Mouse (Mus musculus) liver, embryonic 11.5 days (tissue): ENCODE results near the gene Rsbn1. TPM values are rescaled to one million over a fixed set of nuclear protein-coding genes. Genes with fewer than 3 reads are reported as not detected.

Experiments used
- ATAC-seq: fragments of 200-750 bp; cut with Nextera tagmentation; replicated peaks from 2 replicates; pipeline ENCODE4 v1.8.0; 2017; ENCODE audit warnings: moderate number of reproducible peaks, mild to moderate bottlenecking, moderate TSS enrichment, moderate library complexity; ENCODE audit not compliant: low FRiP score
- DNase-seq: peaks from one replicate; pipeline ENCODE4 v3.0.0-alpha.2; 2017; ENCODE audit warnings: low spot score
- H3K27ac ChIP-seq: fragments of 300-500 bp; sonication (generic); 2 replicates; pipeline ENCODE4 v1.5.1; 2014; ENCODE audit warnings: mild to moderate bottlenecking, low read depth, low read length, control low read depth
- H3K27me3 ChIP-seq: fragments of 300-500 bp; sonication (generic); replicated peaks from 2 replicates; pipeline ENCODE4 v1.6.1; 2014; ENCODE audit warnings: low read length, mixed read lengths; ENCODE audit not compliant: control insufficient read depth, insufficient read depth
- H3K36me3 ChIP-seq: fragments of 300-500 bp; sonication (generic); 2 replicates; pipeline ENCODE4 v1.6.1; 2014; ENCODE audit warnings: mild to moderate bottlenecking, low read length, moderate library complexity, mixed read lengths; ENCODE audit not compliant: control insufficient read depth, insufficient read depth
- H3K4me1 ChIP-seq: fragments of 300-500 bp; sonication (generic); replicated peaks from 2 replicates; pipeline ENCODE4 v1.6.1; 2014; ENCODE audit warnings: low read length, mixed read lengths; ENCODE audit not compliant: control insufficient read depth, insufficient read depth
- H3K4me2 ChIP-seq: fragments of 300-500 bp; sonication (generic); 2 replicates; pipeline ENCODE4 v1.6.1; 2014; ENCODE audit warnings: mild to moderate bottlenecking, control low read depth, moderate library complexity
- H3K4me3 ChIP-seq: fragments of 300-500 bp; sonication (generic); 2 replicates; pipeline ENCODE4 v1.5.1; 2014; ENCODE audit warnings: low read depth, low read length, control low read depth
- H3K9ac ChIP-seq: fragments of 300-500 bp; sonication (generic); 2 replicates; pipeline ENCODE4 v1.6.1; 2014; ENCODE audit warnings: low read depth, low read length, control low read depth
- H3K9me3 ChIP-seq: fragments of 300-500 bp; sonication (generic); 2 replicates; pipeline ENCODE4 v1.6.1; 2016; ENCODE audit warnings: low read length, inconsistent platforms, mixed read lengths; ENCODE audit not compliant: control insufficient read depth
- WGBS: fragments of 180-500 bp; shearing (Covaris S2); extraction: QIAGEN DNeasy Blood & Tissue Kit; methylation state at CpG from one replicate; pipeline ENCODE4 v1.1.7; 2014; 5-methylcytosine and 5-hydroxymethylcytosine counted together
- polyA plus RNA-seq: library from polyadenylated mRNA; unstranded; fragments of >200 nt; fragmentation: Nextera tagmentation; extraction: Ambion mirVana; gene quantifications from 2 replicates; pipeline ENCODE4 v1.2.1, GENCODE M21; 2014

The Rsbn1 gene
- polyA plus RNA-seq, 1 experiment from 2014 or later, result 11.0 TPM

DNA sequence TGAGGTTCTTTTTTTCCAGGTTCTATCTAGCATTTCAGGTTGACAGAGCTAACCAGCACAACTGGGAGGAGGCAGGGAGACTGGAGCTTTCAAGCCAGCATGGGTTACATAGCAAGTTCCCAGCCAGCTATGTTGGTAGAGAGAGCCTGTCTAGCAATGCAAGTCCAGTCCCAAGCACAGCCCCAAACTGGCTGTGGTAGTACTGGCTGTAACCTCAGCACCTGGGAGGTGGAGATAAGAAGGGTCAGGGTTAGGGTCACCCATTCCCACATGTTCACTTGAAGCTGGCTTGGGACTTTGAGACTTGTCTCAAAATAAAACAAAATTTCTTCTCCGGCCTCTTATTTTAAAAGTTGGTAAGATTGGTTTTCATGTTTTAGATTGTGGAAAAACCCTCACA, 6.2 kb downstream of the Rsbn1 start:
- no peak overlapping the region for H3K4me2 ChIP-seq
- peaks cover 24% of the 10 kb centered on the region for H3K4me1 ChIP-seq
- DNase-seq (no peak), ATAC-seq (peak; percentile 52; the same call in 1 of the 2 replicates)
- H3K4me3 ChIP-seq, result no peak overlapping the region
- no peaks in the 10 kb centered on the region for H3K27me3 ChIP-seq
- H3K9me3 ChIP-seq, result no peaks in the 10 kb centered on the region
- H3K9ac ChIP-seq, result no peak overlapping the region
- WGBS, result 67% methylated on average over 1 of the region's 1 CpGs
- no peaks in the 10 kb centered on the region for H3K36me3 ChIP-seq
- no peak overlapping the region for H3K27ac ChIP-seq

DNA sequence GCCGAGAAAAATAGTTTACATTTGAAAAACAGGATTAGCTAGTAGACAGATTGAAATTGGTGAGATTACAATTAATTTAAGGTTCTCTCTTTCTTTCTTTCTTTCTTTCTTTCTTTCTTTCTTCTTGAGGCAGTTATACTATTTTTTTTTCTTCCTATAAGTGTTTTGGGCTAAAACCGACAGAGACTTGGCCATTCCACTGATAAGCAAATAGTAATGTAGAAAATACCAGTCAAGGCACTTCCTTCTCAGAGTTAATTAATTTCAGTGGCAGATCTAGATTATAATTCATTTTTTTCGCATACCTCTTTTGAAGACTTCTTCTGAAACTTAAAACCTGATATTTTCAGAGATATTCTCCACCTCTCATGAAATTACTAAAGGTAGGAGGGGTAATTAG, 11.4 kb downstream of the Rsbn1 start:
- no peaks in the 10 kb centered on the region for H3K9me3 ChIP-seq
- no peak for DNase-seq
- WGBS, result 63% methylated on average over 3 of the region's 3 CpGs
- ATAC-seq, result no peak
- H3K4me1 ChIP-seq, result peaks cover 13% of the 10 kb centered on the region
- H3K36me3 ChIP-seq, result peaks cover 2% of the 10 kb centered on the region; the same call in 1 of the 2 replicates
- H3K4me3 ChIP-seq, result no peak overlapping the region
- H3K27me3 ChIP-seq, result no peaks in the 10 kb centered on the region
- no peak overlapping the region for H3K9ac ChIP-seq
- no peak overlapping the region for H3K4me2 ChIP-seq
- H3K27ac ChIP-seq, result no peak overlapping the region

DNA sequence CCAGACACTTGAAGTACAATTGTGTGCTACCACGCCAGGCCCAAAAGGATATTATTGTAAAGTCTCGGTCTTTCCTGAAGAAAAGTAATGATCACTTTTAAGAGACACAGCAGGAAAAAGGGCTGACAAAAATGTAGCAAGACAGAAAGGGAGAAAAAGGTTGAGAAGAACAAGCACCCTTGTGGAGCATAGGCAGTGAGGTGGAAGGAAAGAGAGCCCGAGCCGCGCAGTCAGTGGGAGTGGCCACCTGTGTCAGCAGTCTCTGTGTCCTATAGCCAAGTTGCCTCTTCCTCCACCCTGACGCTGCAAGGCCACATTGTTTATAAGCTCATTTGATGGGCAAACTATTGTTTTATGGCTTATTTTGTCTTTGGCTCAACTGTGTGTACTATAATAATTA, 13.6 kb downstream of the Rsbn1 start:
- Histone ChIP-seq H3K27ac (no peak overlapping the region), H3K9me3 (no peaks in the 10 kb centered on the region), H3K4me3 (no peak overlapping the region), H3K4me2 (no peak overlapping the region), H3K36me3 (peaks cover 7% of the 10 kb centered on the region; the same call in 1 of the 2 replicates), H3K9ac (no peak overlapping the region), H3K27me3 (no peaks in the 10 kb centered on the region), H3K4me1 (peaks cover 6% of the 10 kb centered on the region)
- 66% methylated on average over 6 of the region's 6 CpGs for WGBS
- DNase-seq (no peak), ATAC-seq (no peak)

DNA sequence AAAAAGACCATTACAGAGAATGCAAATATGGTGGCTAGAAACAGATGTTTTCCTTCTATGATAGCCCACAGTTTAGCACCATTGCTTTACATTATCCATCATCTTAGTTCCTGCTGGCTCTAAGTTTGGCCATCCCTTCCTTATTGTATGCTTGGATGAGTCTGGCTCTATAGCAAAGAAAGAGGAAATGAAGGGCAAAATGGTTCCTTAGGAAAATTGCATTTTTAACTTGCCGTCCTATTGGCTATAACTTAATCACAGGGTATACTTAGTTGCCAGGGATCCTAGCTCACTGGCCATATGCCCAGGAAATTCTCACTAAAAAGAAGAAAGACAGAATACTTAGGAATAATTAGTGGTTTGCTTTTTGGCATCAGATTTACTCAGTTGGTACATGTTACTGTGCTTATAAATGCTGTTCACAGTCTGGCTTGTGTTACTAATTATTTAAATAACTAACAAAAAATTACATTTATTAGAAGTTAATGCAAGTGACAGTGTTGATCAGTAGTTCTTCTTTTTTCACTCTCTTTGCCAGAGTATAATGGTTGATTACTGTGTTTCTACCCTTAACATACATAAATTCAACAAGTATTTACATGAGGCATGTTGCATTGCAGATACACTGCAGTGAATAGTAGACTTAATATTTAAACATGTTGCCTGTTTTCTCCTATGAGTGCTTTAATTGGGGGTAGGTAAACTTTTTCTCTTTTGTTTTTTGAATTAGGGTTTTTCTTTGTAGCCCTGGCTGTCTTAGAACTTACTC, 31.1 kb downstream of the Rsbn1 start:
- peaks cover 2% of the 10 kb centered on the region; the same call in 1 of the 2 replicates for H3K36me3 ChIP-seq
- DNase-seq, result no peak
- no peak overlapping the region for H3K4me2 ChIP-seq
- no peak overlapping the region for H3K4me3 ChIP-seq
- WGBS, result 86% methylated on average over 1 of the region's 1 CpGs
- no peak overlapping the region for H3K9ac ChIP-seq
- H3K27me3 ChIP-seq, result no peaks in the 10 kb centered on the region
- no peaks in the 10 kb centered on the region for H3K9me3 ChIP-seq
- H3K4me1 ChIP-seq, result no peaks in the 10 kb centered on the region
- ATAC-seq, result no peak
- no peak overlapping the region for H3K27ac ChIP-seq

DNA sequence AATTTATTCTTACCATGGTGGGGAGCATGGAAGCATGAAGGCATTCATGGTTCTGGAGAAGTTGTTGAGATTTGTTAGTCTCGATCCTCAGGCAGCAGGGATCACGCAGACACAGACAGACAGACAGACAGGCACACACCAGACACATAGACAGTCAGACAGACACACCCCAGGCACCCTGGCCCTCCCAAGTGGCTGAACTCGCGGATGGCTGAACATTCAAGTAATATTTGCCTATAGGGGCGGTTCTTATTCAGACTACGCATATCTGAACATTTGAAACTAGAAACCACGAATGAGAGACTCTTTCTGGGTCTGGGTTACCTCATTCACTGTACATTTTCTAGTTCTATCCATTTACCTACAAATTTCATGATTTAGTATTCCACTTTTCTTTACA, 34.7 kb downstream of the Rsbn1 start:
- peaks cover 2% of the 10 kb centered on the region; the same call in 1 of the 2 replicates for H3K36me3 ChIP-seq
- ATAC-seq (no peak), DNase-seq (no peak)
- no peak overlapping the region for H3K9ac ChIP-seq
- no peak overlapping the region for H3K4me2 ChIP-seq
- H3K27me3 ChIP-seq, result no peaks in the 10 kb centered on the region
- H3K4me1 ChIP-seq, result no peaks in the 10 kb centered on the region
- WGBS, result 86% methylated on average over 7 of the region's 7 CpGs
- H3K9me3 ChIP-seq, result no peaks in the 10 kb centered on the region
- no peak overlapping the region for H3K27ac ChIP-seq
- no peak overlapping the region for H3K4me3 ChIP-seq

DNA sequence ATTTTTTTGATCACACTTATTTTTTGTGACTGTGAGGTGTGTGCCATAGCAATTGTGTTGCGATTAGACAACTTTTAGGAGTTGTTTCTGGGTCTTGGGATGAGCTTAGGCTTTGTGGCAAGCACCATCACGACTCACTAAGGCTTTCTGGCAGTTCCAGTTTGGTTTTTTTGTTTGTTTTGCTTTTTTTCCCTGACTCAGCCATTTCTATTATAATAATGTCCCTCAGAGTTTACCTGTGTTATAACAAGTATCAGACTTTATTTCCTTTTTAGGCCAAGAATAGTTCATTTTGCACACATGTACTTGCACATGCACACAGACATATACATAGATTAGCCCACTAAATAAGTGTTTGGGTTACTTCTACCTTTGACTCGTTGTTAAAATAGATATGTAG, 46.7 kb downstream of the Rsbn1 start:
- no peaks in the 10 kb centered on the region for H3K4me1 ChIP-seq
- no peaks in the 10 kb centered on the region for H3K27me3 ChIP-seq
- H3K9me3 ChIP-seq, result no peaks in the 10 kb centered on the region
- no peak for ATAC-seq
- no peak for DNase-seq
- no peak overlapping the region for H3K4me3 ChIP-seq
- H3K27ac ChIP-seq, result no peak overlapping the region
- H3K4me2 ChIP-seq, result no peak overlapping the region
- H3K9ac ChIP-seq, result no peak overlapping the region
- H3K36me3 ChIP-seq, result peaks cover 6% of the 10 kb centered on the region; the same call in 1 of the 2 replicates
- 87% methylated on average over 3 of the region's 3 CpGs for WGBS

DNA sequence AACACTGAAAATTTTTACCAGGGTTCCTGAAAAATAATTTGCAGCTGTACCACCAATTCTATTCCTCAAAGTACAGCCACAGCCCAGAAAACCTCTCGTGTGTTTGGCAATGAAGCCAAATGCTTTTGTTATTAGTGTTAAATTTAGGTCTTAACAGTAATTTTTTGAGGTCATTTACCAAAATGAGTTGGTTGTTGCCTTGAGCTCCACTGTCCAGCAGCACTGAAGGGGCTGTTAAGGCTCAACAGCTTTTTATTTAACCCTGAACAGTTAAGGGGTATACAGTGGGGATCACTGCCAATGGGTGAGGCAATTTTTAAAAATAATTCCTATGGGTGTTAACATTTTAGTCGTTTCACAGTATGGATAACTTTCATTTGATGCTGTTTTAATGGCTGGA, 53.3 kb downstream of the Rsbn1 start:
- Histone ChIP-seq H3K4me1 (peaks cover 8% of the 10 kb centered on the region; the same call in 1 of the 2 replicates), H3K4me3 (peak overlapping the region; percentile 92), H3K36me3 (peaks cover 6% of the 10 kb centered on the region; the same call in 1 of the 2 replicates), H3K4me2 (peak overlapping the region; percentile 92), H3K9me3 (no peaks in the 10 kb centered on the region), H3K9ac (peak overlapping the region; percentile 93), H3K27me3 (no peaks in the 10 kb centered on the region), H3K27ac (peak overlapping the region; percentile 93)
- DNase-seq, result no peak
- ATAC-seq, result no peak
- WGBS, result 34% methylated on average over 2 of the region's 2 CpGs

DNA sequence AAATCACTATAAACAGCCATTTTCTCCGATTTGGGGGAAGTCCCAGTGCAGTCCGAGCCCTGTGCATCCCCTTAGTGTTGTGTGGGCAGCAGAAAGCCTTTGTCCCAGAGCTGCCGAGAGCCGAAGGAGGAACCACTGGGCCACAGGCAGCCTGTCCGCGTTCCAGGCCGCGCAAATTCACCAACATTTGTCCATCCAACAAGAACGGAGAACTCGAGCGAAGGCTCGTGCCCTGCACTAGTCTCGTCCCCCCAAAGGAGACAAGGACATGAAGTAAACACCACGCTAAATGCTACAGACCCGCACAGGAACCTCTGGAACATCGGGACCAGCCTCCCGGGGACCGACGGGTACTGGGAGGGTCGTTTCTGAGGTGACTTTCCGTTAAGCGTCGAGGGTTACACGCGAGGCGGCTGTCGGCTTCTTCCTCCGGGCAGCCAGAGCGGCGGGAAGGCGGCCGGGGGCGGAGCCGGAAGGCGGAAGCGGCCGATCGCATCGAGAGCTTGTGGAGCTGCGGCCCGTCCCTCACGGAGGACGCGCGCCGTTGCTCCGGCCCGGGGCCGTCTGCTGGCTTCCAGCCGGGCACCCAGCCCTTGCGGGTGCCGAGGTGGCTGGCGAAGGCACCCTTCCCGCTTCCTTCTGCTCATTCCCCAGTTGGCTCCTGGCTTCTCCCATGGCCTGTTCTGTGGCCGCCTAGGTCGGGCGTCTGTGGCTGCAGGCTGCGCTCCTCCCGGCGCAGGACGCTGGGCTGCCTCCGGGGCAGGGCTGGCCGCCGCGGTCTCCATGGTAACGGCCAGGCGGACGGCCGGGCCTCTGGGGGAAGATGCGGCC, 54.2 kb downstream of the Rsbn1 start, which contains the start of gene Phtf1:
Gene Phtf1 (plus strand): TSS at position 250 of the 831 bp plus-strand sequence.
- ATAC-seq (peak; percentile 96), DNase-seq (peak; percentile 92)
- Histone ChIP-seq H3K9ac (peak within 1 kb of the TSS; percentile 93), H3K4me1 (peaks cover 8% of the 10 kb centered on the region; the same call in 1 of the 2 replicates), H3K4me2 (peak within 1 kb of the TSS; percentile 92), H3K27ac (peak within 1 kb of the TSS; percentile 93), H3K4me3 (peak within 1 kb of the TSS; percentile 92), H3K9me3 (no peaks in the 10 kb centered on the region), H3K27me3 (no peaks in the 10 kb centered on the region), H3K36me3 (peaks cover 4% of the 10 kb centered on the region; the same call in 1 of the 2 replicates)
- WGBS, result under 1% methylated on average over 70 of the region's 70 CpGs
